Mouse (Mus musculus): ENCODE results near the gene Cap1.
"Not testable (repeated sequence)": the region's sequence is repeated elsewhere in the genome, so short reads cannot be mapped to it uniquely, and the experiment has no call there.

Cap1 gene

DNA sequence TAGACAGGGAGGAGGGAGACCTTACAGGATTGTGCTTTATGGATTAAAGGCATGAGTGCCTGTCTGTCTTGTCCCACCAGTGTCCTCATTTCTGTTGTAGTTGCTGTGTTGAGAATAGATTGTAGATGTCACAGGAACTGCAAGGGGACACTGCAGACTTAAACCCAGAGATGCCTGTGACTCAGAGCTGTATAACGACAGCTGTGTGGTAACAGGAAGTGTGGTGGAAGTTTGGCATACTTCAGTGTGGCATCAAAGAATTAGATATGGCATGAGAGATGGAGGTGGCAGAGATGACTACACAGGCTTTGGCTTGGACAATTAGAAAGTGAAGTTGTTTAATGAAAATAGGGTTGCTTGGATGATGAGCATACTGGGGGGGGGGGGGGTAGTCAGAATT lies 47.4 kb downstream of the Cap1 start:
- Histone ChIP-seq H3K27me3 (ENCODE audit: insufficient read depth, low read length) (no peaks in the 10 kb centered on the region), H3K36me3 (ENCODE audit: insufficient read depth, low read length) (peaks cover 12% of the 10 kb centered on the region), H3K4me3 (replicated peaks; ENCODE audit: low read length) (no peak overlapping the region), H3K9me3 (ENCODE audit: low read length) (no peaks in the 10 kb centered on the region), H3K4me1 (replicated peaks; ENCODE audit: low read depth, low read length) (peaks cover 30% of the 10 kb centered on the region)
- no peak for TF ChIP-seq NANOG (IDR thresholded peaks at IDR 0.05; ENCODE audit: borderline replicate concordance, low read length)
- TF ChIP-seq CTCF (conservative IDR thresholded peaks at IDR 0.05; ENCODE audit: low read length) = no peak
- no peak for TF ChIP-seq POU5F1 (IDR thresholded peaks at IDR 0.05; ENCODE audit: borderline replicate concordance, low read length)

DNA sequence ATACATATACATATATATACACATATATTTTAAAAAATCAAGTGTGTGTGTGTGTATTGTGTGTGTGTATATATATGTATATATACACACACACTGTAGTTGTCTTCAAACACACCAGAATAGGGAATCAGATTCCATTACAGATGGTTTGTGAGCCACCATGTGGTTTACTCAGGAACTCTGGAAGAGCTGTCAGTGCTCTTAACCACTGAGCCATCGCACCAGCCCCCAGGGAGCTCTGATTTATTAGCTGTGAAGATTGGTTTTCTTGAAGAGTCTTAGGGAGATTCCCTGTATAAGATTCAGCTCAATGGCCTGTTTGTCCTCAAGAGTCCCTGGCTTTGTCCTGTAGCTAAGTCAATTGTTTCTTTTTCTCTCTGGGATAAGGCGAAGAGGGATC lies 47.9 kb downstream of the Cap1 start:
- peaks cover 12% of the 10 kb centered on the region for H3K36me3 ChIP-seq (ENCODE audit: insufficient read depth, low read length)

DNA sequence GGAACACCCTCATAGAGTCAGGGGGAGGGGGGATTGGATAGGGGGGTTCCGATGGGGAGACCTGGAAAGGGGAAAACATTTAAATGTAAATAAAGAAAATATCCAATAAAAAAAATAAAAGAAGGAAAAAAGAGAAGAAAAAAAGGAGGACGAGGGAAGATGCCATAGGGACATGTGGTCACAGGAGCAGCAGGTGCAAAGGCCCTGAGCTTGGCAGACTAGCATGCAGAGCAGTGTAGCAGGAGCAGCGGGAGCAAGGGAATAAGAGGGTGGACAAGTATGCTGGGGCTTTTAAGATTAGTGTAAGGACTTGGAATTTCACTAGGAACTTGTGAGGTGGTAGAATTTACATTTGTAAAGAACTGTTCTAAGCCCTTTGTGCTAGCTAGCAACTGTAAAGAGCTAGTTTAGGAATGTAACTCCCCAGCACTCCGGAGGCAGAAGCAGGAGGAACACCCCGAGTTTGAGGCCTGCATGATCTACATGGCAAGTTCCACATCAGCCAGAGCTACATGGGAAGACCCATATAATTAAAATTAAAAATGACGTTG lies 48.6 kb downstream of the Cap1 start:
- H3K4me1 ChIP-seq (replicated peaks; ENCODE audit: low read depth, low read length) = peaks cover 30% of the 10 kb centered on the region
- no peaks in the 10 kb centered on the region for H3K27me3 ChIP-seq (ENCODE audit: insufficient read depth, low read length)
- TF ChIP-seq CTCF (conservative IDR thresholded peaks at IDR 0.05; ENCODE audit: low read length) (no peak), NANOG (IDR thresholded peaks at IDR 0.05; ENCODE audit: borderline replicate concordance, low read length) (no peak), POU5F1 (IDR thresholded peaks at IDR 0.05; ENCODE audit: borderline replicate concordance, low read length) (no peak)
- H3K4me3 ChIP-seq (replicated peaks; ENCODE audit: low read length) = peak overlapping the region; percentile 94; the same call in 1 of the 2 replicates
- H3K9me3 ChIP-seq (ENCODE audit: low read length) = no peaks in the 10 kb centered on the region
- peaks cover 8% of the 10 kb centered on the region for H3K36me3 ChIP-seq (ENCODE audit: insufficient read depth, low read length)

More for the DNA sequence above, 47.9 kb downstream of the Cap1 start:
- H3K4me1 ChIP-seq (replicated peaks; ENCODE audit: low read depth, low read length) = peaks cover 30% of the 10 kb centered on the region
- no peak for TF ChIP-seq NANOG (IDR thresholded peaks at IDR 0.05; ENCODE audit: borderline replicate concordance, low read length)
- no peak for TF ChIP-seq POU5F1 (IDR thresholded peaks at IDR 0.05; ENCODE audit: borderline replicate concordance, low read length)
- TF ChIP-seq CTCF (conservative IDR thresholded peaks at IDR 0.05; ENCODE audit: low read length) = no peak
- no peaks in the 10 kb centered on the region for H3K9me3 ChIP-seq (ENCODE audit: low read length)
- no peak overlapping the region for H3K4me3 ChIP-seq (replicated peaks; ENCODE audit: low read length)
- no peaks in the 10 kb centered on the region for H3K27me3 ChIP-seq (ENCODE audit: insufficient read depth, low read length)

- H3K4me3 ChIP-seq (replicated peaks; ENCODE audit: low read length) = peak overlapping the region; percentile 94
- TF ChIP-seq NANOG (IDR thresholded peaks at IDR 0.05; ENCODE audit: borderline replicate concordance, low read length) (no peak), CTCF (conservative IDR thresholded peaks at IDR 0.05; ENCODE audit: low read length) (no peak), POU5F1 (IDR thresholded peaks at IDR 0.05; ENCODE audit: borderline replicate concordance, low read length) (no peak)
Observed at GRCm38 (mm10) chr4:122836403-122836775, 49.5 kb downstream of the Cap1 start.

DNA sequence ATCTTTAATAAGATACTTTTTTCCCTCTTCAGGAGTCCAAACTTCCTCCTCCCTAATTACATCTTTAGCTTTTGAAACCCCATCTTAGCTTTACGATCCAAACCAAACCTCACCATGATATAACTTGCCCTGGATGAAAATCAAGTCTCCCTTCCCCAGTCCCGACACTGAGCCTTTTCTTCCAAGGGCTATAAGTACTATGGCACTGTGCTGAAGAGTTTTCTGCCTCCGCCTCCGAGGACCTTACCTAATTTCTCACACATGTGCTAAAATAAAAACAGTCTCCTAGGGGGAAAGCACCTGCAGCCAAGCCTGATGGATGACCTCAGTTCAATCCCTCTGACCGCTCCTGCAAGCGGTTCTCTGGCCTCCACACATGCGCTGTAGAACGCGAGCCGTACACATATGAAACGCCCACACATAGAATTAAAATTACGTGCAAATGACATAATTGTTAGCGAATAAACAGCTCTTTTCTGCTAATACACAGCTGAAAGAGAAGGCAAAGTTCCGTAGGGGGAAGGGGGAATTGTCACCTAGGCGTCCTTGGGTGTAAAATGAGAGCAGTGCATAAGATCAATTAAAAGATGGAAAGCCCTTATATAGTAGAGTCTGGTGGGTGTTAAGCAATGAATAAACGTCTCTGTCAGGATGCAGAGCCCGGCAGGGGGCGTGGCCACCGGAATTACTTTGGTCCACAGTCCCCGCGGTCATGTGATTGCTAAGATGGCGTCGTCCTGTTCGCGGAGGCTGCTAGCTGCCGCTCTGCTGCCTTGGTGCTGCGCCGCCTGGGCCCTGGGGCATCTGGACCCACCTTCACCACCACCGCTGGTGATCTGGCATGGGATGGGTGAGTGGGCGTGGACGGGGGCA lies 50.1 kb downstream of the Cap1 start, which contains the start of gene Ppt1:
Ppt1 (plus strand) TSS at position 713 of the 873 bp plus-strand sequence.
- H3K36me3 ChIP-seq (ENCODE audit: insufficient read depth, low read length) = no peaks in the 10 kb centered on the region
- H3K4me3 ChIP-seq (replicated peaks; ENCODE audit: low read length) = peak within 1 kb of the TSS; percentile 94
- H3K27me3 ChIP-seq (ENCODE audit: insufficient read depth, low read length) = no peaks in the 10 kb centered on the region
- H3K9me3 ChIP-seq (ENCODE audit: low read length) = no peaks in the 10 kb centered on the region
- H3K4me1 ChIP-seq (replicated peaks; ENCODE audit: low read depth, low read length) = peaks cover 30% of the 10 kb centered on the region
- TF ChIP-seq NANOG (IDR thresholded peaks at IDR 0.05; ENCODE audit: borderline replicate concordance, low read length) = no peak

More at GRCm38 (mm10) chr4:122836403-122836775, 49.5 kb downstream of the Cap1 start:
- no peaks in the 10 kb centered on the region for H3K36me3 ChIP-seq (ENCODE audit: insufficient read depth, low read length)
- H3K4me1 ChIP-seq (replicated peaks; ENCODE audit: low read depth, low read length) = peaks cover 30% of the 10 kb centered on the region
- H3K27me3 ChIP-seq (ENCODE audit: insufficient read depth, low read length) = no peaks in the 10 kb centered on the region
- no peaks in the 10 kb centered on the region for H3K9me3 ChIP-seq (ENCODE audit: low read length)

DNA sequence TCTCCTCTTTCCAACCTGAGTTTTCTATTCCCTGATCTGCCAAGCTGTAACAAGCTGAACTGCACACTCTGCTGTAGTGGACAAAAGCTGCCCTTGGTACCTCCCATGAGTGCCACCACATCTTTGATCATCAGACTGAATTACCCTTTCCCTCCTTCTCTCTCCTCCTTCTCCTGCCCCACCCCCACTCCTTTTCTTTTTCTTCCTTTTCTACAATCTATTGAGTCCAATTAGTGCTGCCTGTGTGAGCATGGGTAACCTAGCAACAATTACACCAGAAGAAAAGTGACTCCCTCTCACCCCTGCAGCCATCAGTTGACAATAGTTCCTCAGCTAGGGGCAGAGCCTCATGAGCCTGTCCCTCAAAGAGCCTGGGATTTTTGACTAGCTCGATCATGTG lies 54.0 kb downstream of the Cap1 start:
- H3K36me3 ChIP-seq (ENCODE audit: insufficient read depth, low read length) = no peaks in the 10 kb centered on the region
- TF ChIP-seq NANOG (IDR thresholded peaks at IDR 0.05; ENCODE audit: borderline replicate concordance, low read length) (no peak), POU5F1 (IDR thresholded peaks at IDR 0.05; ENCODE audit: borderline replicate concordance, low read length) (no peak), CTCF (conservative IDR thresholded peaks at IDR 0.05; ENCODE audit: low read length) (no peak)
- H3K9me3 ChIP-seq (ENCODE audit: low read length) = no peaks in the 10 kb centered on the region
- H3K4me3 ChIP-seq (replicated peaks; ENCODE audit: low read length) = no peak overlapping the region
- H3K27me3 ChIP-seq (ENCODE audit: insufficient read depth, low read length) = no peaks in the 10 kb centered on the region
- H3K4me1 ChIP-seq (replicated peaks; ENCODE audit: low read depth, low read length) = peaks cover 16% of the 10 kb centered on the region

DNA sequence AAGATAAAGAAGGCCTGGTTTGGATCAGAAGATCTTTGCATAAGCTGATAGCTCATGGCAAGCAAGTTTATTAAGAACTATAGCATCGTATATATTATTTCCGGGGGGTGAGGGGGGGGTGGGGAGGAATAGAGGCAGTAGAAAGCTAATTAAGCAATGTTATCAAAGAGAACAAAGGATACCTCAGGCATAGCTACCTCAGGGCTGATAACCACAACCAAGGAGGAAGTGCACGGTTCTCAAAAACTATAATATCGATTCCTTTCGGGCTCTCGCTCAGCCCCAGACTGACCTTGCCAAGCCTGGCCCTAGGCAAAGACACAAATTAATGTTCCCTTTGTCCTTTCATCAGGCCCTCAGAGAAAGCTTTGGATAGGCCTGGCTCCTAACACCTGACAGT lies 56.5 kb downstream of the Cap1 start:
- H3K4me1 ChIP-seq (replicated peaks; ENCODE audit: low read depth, low read length) = no peaks in the 10 kb centered on the region; the same call in 1 of the 2 replicates
- no peaks in the 10 kb centered on the region for H3K36me3 ChIP-seq (ENCODE audit: insufficient read depth, low read length)
- H3K4me3 ChIP-seq (replicated peaks; ENCODE audit: low read length) = no peak overlapping the region
- peaks cover 9% of the 10 kb centered on the region for H3K9me3 ChIP-seq (ENCODE audit: low read length)
- H3K27me3 ChIP-seq (ENCODE audit: insufficient read depth, low read length) = no peaks in the 10 kb centered on the region
- TF ChIP-seq CTCF (conservative IDR thresholded peaks at IDR 0.05; ENCODE audit: low read length) (no peak), NANOG (IDR thresholded peaks at IDR 0.05; ENCODE audit: borderline replicate concordance, low read length) (no peak), POU5F1 (IDR thresholded peaks at IDR 0.05; ENCODE audit: borderline replicate concordance, low read length) (no peak)

DNA sequence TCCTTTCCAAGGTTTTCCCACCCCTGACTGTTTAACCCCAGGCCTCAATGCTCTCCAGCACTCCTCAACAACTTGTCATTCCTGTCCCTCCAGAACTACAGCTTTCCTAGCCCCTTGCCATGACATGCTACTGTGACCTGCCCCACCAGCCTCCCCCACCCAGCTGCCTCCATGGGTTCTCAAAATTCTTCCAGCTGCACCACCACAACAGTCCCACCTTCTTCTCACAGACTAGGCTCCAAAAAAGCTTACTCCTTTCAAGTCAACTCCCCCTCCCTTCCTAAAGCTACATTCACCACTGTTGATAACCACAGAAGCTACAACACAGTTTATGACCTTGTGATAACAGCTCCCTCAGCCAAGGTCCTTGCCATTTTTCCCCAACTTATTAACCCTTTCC lies 58.2 kb downstream of the Cap1 start:
- no peak for TF ChIP-seq CTCF (conservative IDR thresholded peaks at IDR 0.05; ENCODE audit: low read length)
- TF ChIP-seq POU5F1 (IDR thresholded peaks at IDR 0.05; ENCODE audit: borderline replicate concordance, low read length) = no peak
- TF ChIP-seq NANOG (IDR thresholded peaks at IDR 0.05; ENCODE audit: borderline replicate concordance, low read length) = no peak
- no peak overlapping the region for H3K4me3 ChIP-seq (replicated peaks; ENCODE audit: low read length)
- H3K27me3 ChIP-seq (ENCODE audit: insufficient read depth, low read length) = no peaks in the 10 kb centered on the region

DNA sequence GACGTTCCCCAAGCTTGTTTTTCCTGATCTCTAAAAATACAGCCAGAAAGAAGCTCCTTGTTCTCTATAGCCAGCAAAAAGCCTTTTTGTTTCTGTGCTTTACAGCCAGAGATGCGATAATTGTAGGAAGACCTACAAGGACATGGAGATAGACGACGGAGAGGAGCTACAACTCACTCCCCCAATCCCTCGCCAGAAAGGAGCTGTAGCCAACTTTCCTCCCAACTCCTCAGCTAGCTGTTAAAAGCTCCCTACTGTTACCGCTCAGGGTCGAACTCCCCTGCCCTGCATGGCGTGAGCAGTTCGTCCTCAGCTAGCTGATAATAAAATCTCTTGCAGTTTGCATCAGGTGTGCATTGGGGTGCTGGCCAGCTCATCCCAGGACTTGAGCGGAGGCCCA lies 64.9 kb downstream of the Cap1 start:
- Histone ChIP-seq H3K9me3 (ENCODE audit: low read length) (peaks cover 11% of the 10 kb centered on the region), H3K4me3 (replicated peaks; ENCODE audit: low read length) (peak overlapping the region; percentile 41)
- H3K36me3 ChIP-seq (ENCODE audit: insufficient read depth, low read length); H3K4me1 ChIP-seq (replicated peaks; ENCODE audit: low read depth, low read length); H3K27me3 ChIP-seq (ENCODE audit: insufficient read depth, low read length): not testable (repeated sequence)

More for the DNA sequence above, 58.2 kb downstream of the Cap1 start:
- H3K36me3 ChIP-seq (ENCODE audit: insufficient read depth, low read length) = no peaks in the 10 kb centered on the region
- H3K4me1 ChIP-seq (replicated peaks; ENCODE audit: low read depth, low read length) = no peaks in the 10 kb centered on the region; the same call in 1 of the 2 replicates
- H3K9me3 ChIP-seq (ENCODE audit: low read length) = peaks cover 14% of the 10 kb centered on the region

Measured in E14TG2a.4 (cell line).